Mouse (Mus musculus) stomach, postnatal 0 days (tissue): ENCODE measurements around the gene Ovol2. TPM values are rescaled to one million over a fixed set of nuclear protein-coding genes. Genes with fewer than 3 reads are reported as not detected.
A peak's percentile ranks its signal among the peaks of the same experiment; 100 is the strongest.

Experiments
- ATAC-seq: fragments of 200-750 bp; cut with Nextera tagmentation; 2 replicates; pipeline ENCODE4 v1.8.0; 2017; ENCODE audit not compliant: low FRiP score, low TSS enrichment
- DNase-seq: peaks from one replicate; pipeline ENCODE4 v3.0.0-alpha.2; 2016; ENCODE audit warnings: low spot score
- H3K27ac ChIP-seq: fragments of 300-500 bp; sonication (generic); replicated peaks from 2 replicates; pipeline ENCODE4 v1.5.1; 2014; ENCODE audit warnings: mild to moderate bottlenecking, control low read depth
- H3K27me3 ChIP-seq: fragments of 300-500 bp; sonication (generic); 2 replicates; pipeline ENCODE4 v1.6.1; 2014; ENCODE audit warnings: low read length; ENCODE audit not compliant: control insufficient read depth, insufficient read depth
- H3K36me3 ChIP-seq: fragments of 300-500 bp; sonication (generic); 2 replicates; pipeline ENCODE4 v1.6.1; 2014; ENCODE audit warnings: low read length, mixed read lengths; ENCODE audit not compliant: control insufficient read depth, insufficient read depth
- H3K4me1 ChIP-seq: fragments of 300-500 bp; sonication (generic); replicated peaks from 2 replicates; pipeline ENCODE4 v1.6.1; 2014; ENCODE audit warnings: antibody characterized with exemption; ENCODE audit not compliant: control insufficient read depth, insufficient read depth
- H3K4me2 ChIP-seq: fragments of 300-500 bp; sonication (generic); replicated peaks from 2 replicates; pipeline ENCODE4 v1.6.1; 2014; ENCODE audit warnings: low read depth, mild to moderate bottlenecking, control low read depth, moderate library complexity
- H3K4me3 ChIP-seq: fragments of 300-500 bp; sonication (generic); 2 replicates; pipeline ENCODE4 v1.5.1; 2014; ENCODE audit warnings: low read depth, low read length, control low read depth
- H3K9ac ChIP-seq: fragments of 300-500 bp; sonication (generic); 2 replicates; pipeline ENCODE4 v1.6.1; 2014; ENCODE audit warnings: mild to moderate bottlenecking, low read length, control low read depth, mixed read lengths
- H3K9me3 ChIP-seq: fragments of 300-500 bp; sonication (generic); 2 replicates; pipeline ENCODE4 v1.6.1; 2016; ENCODE audit warnings: low read length; ENCODE audit not compliant: control insufficient read depth
- CTCF ChIP-seq: IDR thresholded peaks from 2 replicates; pipeline ENCODE4 v1.5.1; 2016; ENCODE audit warnings: antibody characterized with exemption, low read depth, mild to moderate bottlenecking, moderate library complexity
- EP300 ChIP-seq: optimal IDR thresholded peaks from 2 replicates; pipeline ENCODE3; 2016; ENCODE audit warnings: antibody characterized with exemption
- WGBS: fragments of 180-500 bp; shearing (Covaris S2); extraction: QIAGEN DNeasy Blood & Tissue Kit; methylation state at CpG from one replicate; pipeline ENCODE4 v1.1.7; 2014; 5-methylcytosine and 5-hydroxymethylcytosine counted together
- polyA plus RNA-seq: library from polyadenylated mRNA; unstranded; fragments of >200 nt; fragmentation: Nextera tagmentation; extraction: Ambion mirVana; gene quantifications from 2 replicates; pipeline ENCODE4 v1.2.1, GENCODE M21; 2015

Gene Ovol2
- polyA plus RNA-seq, 1 experiment from 2014 or later: 9.8 TPM

DNA sequence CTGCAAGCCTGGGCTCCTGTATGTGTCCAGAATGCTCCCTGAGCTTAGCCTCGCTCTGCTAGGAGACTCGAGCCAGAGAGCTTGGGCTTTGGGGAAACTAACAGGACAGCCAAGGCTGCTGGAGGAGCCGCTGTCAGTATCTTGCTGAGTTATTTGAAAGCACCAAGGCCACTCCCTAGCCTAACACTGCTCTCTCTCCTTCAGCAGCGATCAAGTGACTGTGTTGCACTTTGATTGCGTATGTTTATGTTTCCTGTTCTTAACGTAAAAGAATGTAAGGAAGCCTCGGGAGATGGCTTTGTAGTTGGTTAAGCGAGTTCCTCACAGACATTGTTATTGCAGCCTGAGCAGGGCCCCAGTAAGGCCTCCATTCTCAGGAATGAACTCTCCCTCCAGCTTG lies 57.2 kb downstream of the Ovol2 start:
- Histone ChIP-seq H3K4me2 (no peak overlapping the region; the same call in 1 of the 2 replicates), H3K27ac (peak overlapping the region; percentile 65), H3K4me3 (no peak overlapping the region), H3K36me3 (no peaks in the 10 kb centered on the region), H3K9me3 (no peaks in the 10 kb centered on the region), H3K27me3 (no peaks in the 10 kb centered on the region), H3K9ac (peak overlapping the region; percentile 31), H3K4me1 (no peaks in the 10 kb centered on the region)
- no peak for ATAC-seq
- peak; percentile 20 for DNase-seq
- 18% methylated on average over 8 of the region's 8 CpGs for WGBS
- TF ChIP-seq EP300: no peak
- TF ChIP-seq CTCF: no peak

DNA sequence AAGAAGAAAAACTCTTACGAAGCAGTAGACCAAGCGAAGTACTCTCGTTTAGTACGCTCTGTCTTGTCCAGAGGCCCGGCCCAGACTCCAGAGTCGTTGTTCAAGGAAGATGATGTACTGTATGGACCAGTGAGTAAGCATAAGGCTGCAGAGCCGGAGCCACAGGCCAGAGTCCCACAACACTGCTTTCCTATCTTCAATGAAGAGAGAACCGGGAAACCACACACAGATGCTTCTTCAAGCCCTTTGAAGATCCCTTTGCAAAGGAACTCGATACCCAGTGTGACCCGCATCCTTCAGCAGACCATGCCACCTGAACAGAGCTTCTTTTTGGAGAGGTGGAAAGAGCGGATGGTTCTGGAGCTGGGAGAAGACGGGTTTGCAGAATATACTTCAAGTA lies 59.9 kb downstream of the Ovol2 start:
- no peak overlapping the region for H3K4me2 ChIP-seq
- no peak overlapping the region for H3K9ac ChIP-seq
- peaks cover 4% of the 10 kb centered on the region; the same call in 1 of the 2 replicates for H3K4me1 ChIP-seq
- H3K27me3 ChIP-seq: no peaks in the 10 kb centered on the region
- WGBS: 93% methylated on average over 12 of the region's 12 CpGs
- no peak overlapping the region for H3K4me3 ChIP-seq
- ATAC-seq (no peak), DNase-seq (no peak)
- H3K36me3 ChIP-seq: no peaks in the 10 kb centered on the region
- TF ChIP-seq EP300 (no peak), CTCF (no peak)
- H3K27ac ChIP-seq: no peak overlapping the region
- no peaks in the 10 kb centered on the region for H3K9me3 ChIP-seq

DNA sequence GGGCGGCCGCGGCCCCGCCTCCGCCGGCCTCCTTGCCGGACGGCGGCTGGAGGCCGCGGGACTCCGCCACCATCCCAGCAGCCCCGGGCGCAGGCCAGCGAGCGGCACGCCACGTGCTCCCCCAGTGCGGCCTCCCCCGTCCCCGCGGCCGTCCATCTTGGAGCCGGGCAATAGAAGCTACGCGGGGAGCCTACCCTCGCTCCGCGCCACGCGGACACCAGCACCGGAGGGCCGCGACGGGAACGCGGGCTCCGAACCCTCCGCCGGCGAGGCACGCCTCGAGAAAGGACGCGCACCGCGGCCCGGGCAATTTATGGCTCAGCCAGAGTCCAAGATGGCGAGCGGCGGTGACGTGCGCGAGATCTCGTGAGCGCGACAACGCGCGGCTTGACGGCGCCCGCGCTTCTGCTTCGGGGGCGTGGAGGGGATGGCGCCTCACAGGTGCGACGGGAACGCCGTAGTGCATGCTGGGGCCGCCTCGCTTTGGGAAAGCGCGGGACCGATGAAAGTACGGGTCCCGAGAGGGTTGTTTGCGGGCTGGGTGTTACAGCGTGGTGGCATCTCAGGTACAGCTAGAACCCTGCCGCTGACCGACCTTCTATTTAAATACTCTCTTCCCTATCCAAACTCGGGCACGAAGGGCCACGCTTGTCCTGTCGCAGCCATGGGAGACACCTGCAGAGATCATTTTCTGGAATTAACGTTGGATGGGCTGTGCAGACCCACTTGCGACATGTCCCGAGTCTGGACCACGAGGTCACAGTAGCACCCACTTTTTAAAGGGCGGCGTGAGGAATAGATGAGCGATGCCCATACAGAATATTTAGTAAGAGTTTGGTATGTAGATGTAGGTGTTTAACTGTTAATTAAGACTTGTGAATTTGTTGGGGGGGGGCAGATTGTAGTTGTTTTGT lies 61.2 kb downstream of the Ovol2 start, which contains the start of the genes Mgme1 and Snx5:
Mgme1 (plus strand) TSS at position 157 of the 914 bp plus-strand sequence.
Snx5 (minus strand) TSS at position 400 of the 914 bp plus-strand sequence.
- peak within 1 kb of the TSS; percentile 82 for H3K4me2 ChIP-seq
- DNase-seq (peak; percentile 95), ATAC-seq (peak; percentile 97)
- H3K27me3 ChIP-seq: no peaks in the 10 kb centered on the region
- H3K4me1 ChIP-seq: peaks cover 4% of the 10 kb centered on the region; the same call in 1 of the 2 replicates
- WGBS: 1% methylated on average over 82 of the region's 93 CpGs
- TF ChIP-seq EP300: peak; percentile 89
- TF ChIP-seq CTCF: no peak
- H3K27ac ChIP-seq: peak within 1 kb of the TSS; percentile 97
- no peaks in the 10 kb centered on the region for H3K9me3 ChIP-seq
- peak within 1 kb of the TSS; percentile 84 for H3K4me3 ChIP-seq
- H3K36me3 ChIP-seq: no peaks in the 10 kb centered on the region
- H3K9ac ChIP-seq: peak within 1 kb of the TSS; percentile 96

DNA sequence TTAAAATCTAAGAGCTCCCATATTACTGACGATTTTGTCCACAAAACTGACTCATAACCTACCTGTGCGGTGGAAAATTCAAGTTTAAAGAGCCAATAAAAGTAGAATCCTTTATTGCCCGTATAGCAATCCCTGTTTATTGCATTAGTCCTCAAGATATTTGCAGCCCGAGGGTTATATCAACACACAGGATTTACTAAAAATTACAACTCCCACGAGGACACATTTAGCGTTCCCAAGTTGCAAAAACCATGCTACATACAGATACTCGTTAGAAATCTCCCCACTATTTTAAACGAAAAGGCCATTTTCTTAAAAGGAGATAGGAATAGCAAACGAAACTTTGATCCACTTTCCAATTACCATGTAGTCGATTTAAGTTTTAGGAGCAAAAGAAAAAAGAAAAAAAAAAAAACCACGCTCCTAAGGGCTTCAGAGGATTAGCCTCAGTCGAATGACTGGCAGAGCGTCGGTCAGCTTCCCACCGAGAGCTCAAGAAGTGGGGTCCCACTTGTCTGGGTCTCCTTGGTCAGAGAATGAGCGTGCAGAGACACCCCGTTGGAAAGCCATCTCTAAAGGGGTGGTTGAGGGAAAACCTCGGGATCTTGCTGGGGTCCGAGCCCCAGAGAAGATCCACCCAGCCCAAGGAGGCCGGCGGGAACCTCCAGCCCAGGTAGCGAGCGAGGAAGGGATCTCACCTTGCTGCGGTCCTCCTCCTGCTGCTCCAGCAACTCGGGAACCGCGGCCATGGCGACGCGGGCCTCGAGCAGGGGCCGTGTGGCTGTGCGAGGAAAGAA lies 62.1 kb downstream of the Ovol2 start:
- peak; percentile 1 for TF ChIP-seq EP300
- TF ChIP-seq CTCF: no peak
- Histone ChIP-seq H3K27ac (peak overlapping the region; percentile 97), H3K27me3 (no peaks in the 10 kb centered on the region), H3K9ac (peak overlapping the region; percentile 96), H3K4me3 (peak overlapping the region; percentile 84), H3K4me1 (peaks cover 4% of the 10 kb centered on the region; the same call in 1 of the 2 replicates), H3K9me3 (no peaks in the 10 kb centered on the region), H3K4me2 (peak overlapping the region; percentile 82), H3K36me3 (no peaks in the 10 kb centered on the region)
- DNase-seq (no peak), ATAC-seq (0 out of 2 replicates have a peak, but pooled peaks have one; percentile 1)
- WGBS: under 1% methylated on average over 33 of the region's 33 CpGs

DNA sequence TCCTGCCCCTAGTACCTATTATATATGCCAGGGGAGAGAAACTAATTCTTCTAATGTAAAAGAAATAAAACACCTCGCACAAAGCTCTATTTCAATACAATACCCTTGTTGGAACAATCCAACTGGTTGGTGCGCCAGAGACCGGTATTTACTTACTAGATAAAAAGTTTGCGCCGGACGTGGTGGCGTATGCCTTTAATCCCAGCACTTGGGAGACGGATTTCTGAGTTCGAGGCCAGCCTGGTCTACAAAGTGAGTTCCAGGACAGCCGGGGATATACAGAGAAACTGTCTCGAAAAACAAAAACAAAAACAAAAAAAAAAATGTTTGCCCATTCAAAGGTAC lies 62.7 kb downstream of the Ovol2 start:
- DNase-seq: peak; percentile 44
- Histone ChIP-seq H3K27me3 (no peaks in the 10 kb centered on the region), H3K4me2 (peak overlapping the region; percentile 82), H3K4me3 (peak overlapping the region; percentile 84), H3K9me3 (no peaks in the 10 kb centered on the region), H3K27ac (no peak overlapping the region), H3K9ac (peak overlapping the region; percentile 96), H3K36me3 (no peaks in the 10 kb centered on the region), H3K4me1 (peaks cover 4% of the 10 kb centered on the region; the same call in 1 of the 2 replicates)
- TF ChIP-seq CTCF (no peak), EP300 (no peak)
- no peak for ATAC-seq
- 2% methylated on average over 11 of the region's 11 CpGs for WGBS
